Comparison of ENCODE assay signal across 9 mouse cellular contexts in the genomic region with DNA sequence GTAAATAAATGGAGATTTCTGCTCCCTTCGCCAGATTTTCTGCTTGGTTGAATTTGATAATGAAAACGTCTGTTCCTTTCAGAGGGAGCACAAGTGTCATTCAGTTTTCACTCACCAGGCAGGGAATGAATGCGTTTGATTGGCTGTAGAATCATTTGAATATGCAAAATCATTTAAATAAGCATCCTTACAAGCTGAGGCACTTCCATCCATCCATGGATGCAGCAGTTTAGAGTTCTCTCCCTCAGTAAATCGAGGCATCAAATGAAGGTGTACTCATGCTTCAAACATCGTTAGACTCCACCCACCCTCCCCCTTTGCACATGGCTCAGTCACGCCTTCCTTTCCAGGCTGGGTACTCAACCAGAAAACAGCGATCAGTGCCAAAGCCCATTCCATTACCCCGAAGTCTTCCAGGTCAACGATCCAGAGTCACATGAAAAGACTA.
A peak's percentile ranks its signal among the peaks of the same experiment; 100 is the strongest.
DNase-seq lines count a peak whose midpoint lies in the region; ATAC-seq and TF ChIP-seq lines count a peak whose summit lies in the region.
"Had no signal": no experiment of that assay in that cellular context is flagged by ENCODE, and none has a peak within 500 bp of the region (broad histone marks: within the 10 kb centered on the region; RNA-seq: fewer than 3 reads in every experiment).

No protein-coding gene starts in this region.

- WGBS in neural tube, embryonic 11.5 days: 48% methylated on average over 9 of the region's 9 CpGs
- WGBS in neural tube, embryonic 15.5 days: 26% methylated on average over 9 of the region's 9 CpGs
- WGBS in hindbrain, embryonic 11.5 days: 35% methylated on average over 9 of the region's 9 CpGs
- 58% methylated on average over 9 of the region's 9 CpGs for WGBS in stomach, postnatal 0 days

- H3K27me3 ChIP-seq in neural tube, embryonic 11.5 days (ENCODE audit: control insufficient read depth, insufficient read depth, low read length): no peaks in the 10 kb centered on the region
- H3K27me3 ChIP-seq in neural tube, embryonic 15.5 days (replicated peaks): no peaks in the 10 kb centered on the region
- no peaks in the 10 kb centered on the region for H3K27me3 ChIP-seq in hindbrain, embryonic 11.5 days (ENCODE audit: control insufficient read depth, insufficient read depth, low read length)
- no peaks in the 10 kb centered on the region for H3K27me3 ChIP-seq in stomach, postnatal 0 days (ENCODE audit: control insufficient read depth, insufficient read depth, low read length)

- no peaks in the 10 kb centered on the region for H3K36me3 ChIP-seq in neural tube, embryonic 11.5 days (ENCODE audit: control insufficient read depth, insufficient read depth, low read length)
- 0 out of 2 replicates have a peak, but pooled peaks cover 4% of the 10 kb centered on the region for H3K36me3 ChIP-seq in neural tube, embryonic 15.5 days
- H3K36me3 ChIP-seq in hindbrain, embryonic 11.5 days (ENCODE audit: control insufficient read depth, insufficient read depth, low read length): no peaks in the 10 kb centered on the region
- H3K36me3 ChIP-seq in stomach, postnatal 0 days (ENCODE audit: control insufficient read depth, insufficient read depth, low read length): peaks cover 4% of the 10 kb centered on the region; the same call in 1 of the 2 replicates

- DNase-seq in neural tube, embryonic 11.5 days (ENCODE audit: low spot score): peak; percentile 56
- DNase-seq in hindbrain, embryonic 11.5 days (ENCODE audit: low spot score): peak; percentile 60
- peak; percentile 79 to 89 for DNase-seq in kidney, postnatal 25 days
- DNase-seq in natural killer cell, adult 2 months (ENCODE audit: low spot score in 2 of 2): no peak
- no peak for DNase-seq in testis, postnatal 14 days (ENCODE audit: low spot score)
- DNase-seq in stomach, postnatal 0 days (ENCODE audit: low spot score): no peak
- DNase-seq in left cerebral cortex, postnatal 14 days (ENCODE audit: low spot score in 2 of 2): no peak
- DNase-seq: heart, adult 18-20 months had no signal

- H3K27ac ChIP-seq in neural tube, embryonic 11.5 days (ENCODE audit: low read depth, low read length): no peak overlapping the region
- H3K27ac ChIP-seq in neural tube, embryonic 15.5 days (replicated peaks): no peak overlapping the region; the same call in 1 of the 2 replicates
- no peak overlapping the region for H3K27ac ChIP-seq in hindbrain, embryonic 11.5 days (ENCODE audit: low read depth, low read length)
- no peak overlapping the region for H3K27ac ChIP-seq in stomach, postnatal 0 days (replicated peaks)

- no peak for TF ChIP-seq CTCF in stomach, postnatal 0 days (IDR thresholded peaks at IDR 0.05; ENCODE audit: low read depth)

- H3K4me2 ChIP-seq in neural tube, embryonic 11.5 days (ENCODE audit: low read depth): no peak overlapping the region
- no peak overlapping the region for H3K4me2 ChIP-seq in neural tube, embryonic 15.5 days
- H3K4me2 ChIP-seq in hindbrain, embryonic 11.5 days (replicated peaks; ENCODE audit: low read depth, low read length): no peak overlapping the region
- no peak overlapping the region for H3K4me2 ChIP-seq in stomach, postnatal 0 days (replicated peaks; ENCODE audit: low read depth)

- H3K4me3 ChIP-seq in neural tube, embryonic 11.5 days (ENCODE audit: low read depth, low read length): no peak overlapping the region
- H3K4me3 ChIP-seq in neural tube, embryonic 15.5 days (replicated peaks): no peak overlapping the region
- H3K4me3 ChIP-seq in hindbrain, embryonic 11.5 days (ENCODE audit: low read depth, low read length): no peak overlapping the region
- H3K4me3 ChIP-seq in stomach, postnatal 0 days (ENCODE audit: low read depth, low read length): no peak overlapping the region

- no peaks in the 10 kb centered on the region for H3K9me3 ChIP-seq in neural tube, embryonic 11.5 days (ENCODE audit: control insufficient read depth, low read length)
- no peaks in the 10 kb centered on the region for H3K9me3 ChIP-seq in neural tube, embryonic 15.5 days (replicated peaks)
- H3K9me3 ChIP-seq in hindbrain, embryonic 11.5 days (ENCODE audit: control insufficient read depth, low read length): no peaks in the 10 kb centered on the region
- H3K9me3 ChIP-seq in stomach, postnatal 0 days (ENCODE audit: control insufficient read depth, low read length): no peaks in the 10 kb centered on the region

- TF ChIP-seq EP300 in stomach, postnatal 0 days (optimal IDR thresholded peaks at IDR 0.05): no peak

- H3K4me1 ChIP-seq in neural tube, embryonic 11.5 days (ENCODE audit: control insufficient read depth, insufficient read depth, low read length): peaks cover 7% of the 10 kb centered on the region
- peaks cover 69% of the 10 kb centered on the region for H3K4me1 ChIP-seq in neural tube, embryonic 15.5 days
- H3K4me1 ChIP-seq in hindbrain, embryonic 11.5 days (replicated peaks; ENCODE audit: control insufficient read depth, insufficient read depth, low read length): no peaks in the 10 kb centered on the region
- no peaks in the 10 kb centered on the region for H3K4me1 ChIP-seq in stomach, postnatal 0 days (replicated peaks; ENCODE audit: control insufficient read depth, insufficient read depth)

- peak; percentile 84 for ATAC-seq in neural tube, embryonic 11.5 days (ENCODE audit: insufficient read depth, low FRiP score, low TSS enrichment)
- ATAC-seq in neural tube, embryonic 15.5 days (ENCODE audit: low FRiP score): no peak
- ATAC-seq in hindbrain, embryonic 11.5 days (ENCODE audit: low FRiP score): peak; percentile 86
- no peak for ATAC-seq in stomach, postnatal 0 days (ENCODE audit: low FRiP score, low TSS enrichment)

- no peak overlapping the region for H3K9ac ChIP-seq in neural tube, embryonic 11.5 days (ENCODE audit: low read length)
- H3K9ac ChIP-seq in neural tube, embryonic 15.5 days (replicated peaks): no peak overlapping the region
- no peak overlapping the region for H3K9ac ChIP-seq in hindbrain, embryonic 11.5 days (ENCODE audit: low read depth, low read length)
- no peak overlapping the region for H3K9ac ChIP-seq in stomach, postnatal 0 days (ENCODE audit: low read length)

- intact Hi-C loops in left cerebral cortex, postnatal 14 days (cut with DNase I): no loop called here

Comparison
In these comparisons a context has a peak if more than half of its experiments do, and no peak if none do; other contexts are left out.
1. ATAC-seq: peak in neural tube, embryonic 11.5 days (single experiment) and hindbrain, embryonic 11.5 days (single experiment); none in neural tube, embryonic 15.5 days (single experiment) and stomach, postnatal 0 days (single experiment).
2. DNase-seq: peak in neural tube, embryonic 11.5 days (single experiment), hindbrain, embryonic 11.5 days (single experiment) and kidney, postnatal 25 days (2 of 2); none in natural killer cell, adult 2 months (0 of 2), testis, postnatal 14 days (single experiment), stomach, postnatal 0 days (single experiment) and left cerebral cortex, postnatal 14 days (0 of 2).